Mouse (Mus musculus) liver, adult 10 weeks (tissue): Measurements from ENCODE around the gene Hist1h1a. TPM values are rescaled to one million over a fixed set of nuclear protein-coding genes. Genes with fewer than 3 reads are reported as not detected.

Source experiments
- polyA plus RNA-seq: library from polyadenylated mRNA; stranded (reverse); fragments of 350-450 nt; fragmentation: Illumina TruSeq; extraction: RNeasy Lipid Tissue Mini Kit (QIAGEN cat#74804); gene quantifications from one replicate; pipeline ENCODE4 v1.2.3, GENCODE M21; 2014; ENCODE audit warnings: low read depth, low replicate concordance

Gene Hist1h1a
- polyA plus RNA-seq, result not detected

GRCm38 (mm10) chr13:23763586-23764323 is at the start of gene Hist1h1a:
Hist1h1a (plus strand) TSS chr13:23763666.

GRCm38 (mm10) chr13:23738677-23739068 is 24.8 kb upstream of the Hist1h1a start, which contains the start of gene Hist1h1c:
Hist1h1c (plus strand) TSS chr13:23738808.

GRCm38 (mm10) chr13:23745381-23746161 is 17.9 kb upstream of the Hist1h1a start, which contains the start of gene Hist1h3c:
Hist1h3c (minus strand) TSS chr13:23745602.

GRCm38 (mm10) chr13:23746201-23747080 is 17.0 kb upstream of the Hist1h1a start, which contains the start of gene Hist1h2bb:
Hist1h2bb (plus strand) TSS chr13:23746734.

GRCm38 (mm10) chr13:23750839-23751477 is 12.5 kb upstream of the Hist1h1a start, which contains the start of gene Hist1h2ab:
Hist1h2ab (plus strand) TSS chr13:23751126.

GRCm38 (mm10) chr13:23752067-23752741 is 11.3 kb upstream of the Hist1h1a start, which contains the start of gene Hist1h3b:
Hist1h3b (plus strand) TSS chr13:23752267.

GRCm38 (mm10) chr13:23756790-23757189 is 6.7 kb upstream of the Hist1h1a start, which contains the start of gene Hist1h4b:
Hist1h4b (plus strand) TSS chr13:23757013.

GRCm38 (mm10) chr13:23760972-23761864 is 2.2 kb upstream of the Hist1h1a start, which contains the start of gene Hist1h4a:
Hist1h4a (minus strand) TSS chr13:23761230.

GRCm38 (mm10) chr13:23761871-23762821 is 1.3 kb upstream of the Hist1h1a start, which contains the start of gene Hist1h3a:
Hist1h3a (minus strand) TSS chr13:23762386.

GRCm38 (mm10) chr13:23769613-23770012 is 6.1 kb downstream of the Hist1h1a start, which contains the start of gene Trim38:
Trim38 (plus strand) TSS chr13:23769913.

GRCm38 (mm10) chr13:23806422-23807052 is 43.1 kb downstream of the Hist1h1a start, which contains the start of gene Slc17a2:
Slc17a2 (plus strand) TSS chr13:23806993.

Other genes with a start within 250 kb of the Hist1h1a start
- gene Hist1h4h, start 232.6 kb upstream of the Hist1h1a start, polyA plus RNA-seq, result not detected
- not detected for gene Hist1h2af, start 229.8 kb upstream of the Hist1h1a start, polyA plus RNA-seq
- gene Hist1h3g, start 228.2 kb upstream of the Hist1h1a start, polyA plus RNA-seq, result not detected
- gene Hist1h2bh, start 220.3 kb upstream of the Hist1h1a start, polyA plus RNA-seq, result 0.37 TPM
- gene Hist1h3f, start 219.6 kb upstream of the Hist1h1a start, polyA plus RNA-seq, result not detected
- not detected for gene Hist1h4f, start 212.0 kb upstream of the Hist1h1a start, polyA plus RNA-seq
- 0.19 TPM for gene Hist1h1d, start 210.4 kb upstream of the Hist1h1a start, polyA plus RNA-seq
- not detected for gene Hist1h3e, start 201.3 kb upstream of the Hist1h1a start, polyA plus RNA-seq
- gene Hist1h2ae, start 192.4 kb upstream of the Hist1h1a start, polyA plus RNA-seq, result not detected
- not detected for gene Hist1h2bg, start 192.3 kb upstream of the Hist1h1a start, polyA plus RNA-seq
- gene Hist1h2bf, start 189.5 kb upstream of the Hist1h1a start, polyA plus RNA-seq, result not detected
- gene Hist1h2ad, start 189.3 kb upstream of the Hist1h1a start, polyA plus RNA-seq, result not detected
- not detected for gene Hist1h3d, start 187.9 kb upstream of the Hist1h1a start, polyA plus RNA-seq
- not detected for gene Hist1h4d, start 182.1 kb upstream of the Hist1h1a start, polyA plus RNA-seq
- 0.95 TPM for gene Hist1h2be, start 142.5 kb upstream of the Hist1h1a start, polyA plus RNA-seq
- 0.45 TPM for gene Hist1h1e, start 141.1 kb upstream of the Hist1h1a start, polyA plus RNA-seq
- 0.56 TPM for gene Hist1h2ac, start 79.7 kb upstream of the Hist1h1a start, polyA plus RNA-seq
- gene Hist1h2bc, start 79.5 kb upstream of the Hist1h1a start, polyA plus RNA-seq, result 195 TPM
- not detected for gene Hist1h1t, start 67.9 kb upstream of the Hist1h1a start, polyA plus RNA-seq
- 0.72 TPM for gene Hist1h4c, start 65.2 kb upstream of the Hist1h1a start, polyA plus RNA-seq
- gene Hfe, start 52.8 kb upstream of the Hist1h1a start, polyA plus RNA-seq, result 40.9 TPM
- gene Hist1h1c, start 24.9 kb upstream of the Hist1h1a start, polyA plus RNA-seq, result 9.8 TPM
- not detected for gene Hist1h3c, start 18.1 kb upstream of the Hist1h1a start, polyA plus RNA-seq
- gene Hist1h2bb, start 16.9 kb upstream of the Hist1h1a start, polyA plus RNA-seq, result not detected
- gene Hist1h2ab, start 12.5 kb upstream of the Hist1h1a start, polyA plus RNA-seq, result not detected
- gene Hist1h3b, start 11.4 kb upstream of the Hist1h1a start, polyA plus RNA-seq, result not detected
- gene Hist1h4b, start 6.7 kb upstream of the Hist1h1a start, polyA plus RNA-seq, result not detected
- not detected for gene Hist1h4a, start 2.4 kb upstream of the Hist1h1a start, polyA plus RNA-seq
- not detected for gene Hist1h3a, start 1.3 kb upstream of the Hist1h1a start, polyA plus RNA-seq
- gene Trim38, start 6.2 kb downstream of the Hist1h1a start, polyA plus RNA-seq, result not detected
- gene Slc17a2, start 43.3 kb downstream of the Hist1h1a start, polyA plus RNA-seq, result 190 TPM
- 119 TPM for gene Slc17a3, start 75.8 kb downstream of the Hist1h1a start, polyA plus RNA-seq
- 23.6 TPM for gene Slc17a1, start 104.1 kb downstream of the Hist1h1a start, polyA plus RNA-seq
- 62.2 TPM for gene Slc17a4, start 151.3 kb downstream of the Hist1h1a start, polyA plus RNA-seq
- not detected for gene Hist1h2ba, start 170.5 kb downstream of the Hist1h1a start, polyA plus RNA-seq
- gene Hist1h2aa, start 170.8 kb downstream of the Hist1h1a start, polyA plus RNA-seq, result not detected
- gene Scgn, start 227.5 kb downstream of the Hist1h1a start, polyA plus RNA-seq, result not detected